Mouse (Mus musculus): Measurements from ENCODE around the gene Kif5c.

DNA sequence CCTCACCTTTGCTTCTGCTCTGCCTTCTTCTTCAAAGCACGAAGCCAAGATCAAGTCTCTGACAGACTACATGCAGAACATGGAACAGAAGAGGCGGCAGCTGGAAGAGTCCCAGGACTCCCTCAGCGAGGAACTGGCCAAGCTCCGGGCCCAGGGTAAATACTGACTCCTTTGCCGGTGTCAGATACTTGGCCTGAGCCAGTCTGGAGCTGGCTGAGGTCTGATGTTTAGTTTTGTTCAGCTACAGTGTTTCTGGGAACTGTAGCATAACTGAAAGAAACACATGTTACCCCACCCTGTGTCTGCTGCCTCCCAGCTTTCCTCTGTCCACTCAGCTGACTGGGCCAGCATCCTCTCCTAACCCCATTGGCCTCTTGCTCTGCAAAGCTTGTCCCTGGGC, 119.9 kb downstream of the Kif5c start:
- TF ChIP-seq GATA1 (IDR thresholded peaks at IDR 0.05; ENCODE audit: low read length), result no peak
- TF ChIP-seq TAL1 (IDR thresholded peaks at IDR 0.05; ENCODE audit: low read length), result no peak

Data from erythroblast, embryonic 14.5 days (primary cell).